Mouse (Mus musculus): Measurements from ENCODE around the gene Lrrc8a.

The Lrrc8a gene

DNA sequence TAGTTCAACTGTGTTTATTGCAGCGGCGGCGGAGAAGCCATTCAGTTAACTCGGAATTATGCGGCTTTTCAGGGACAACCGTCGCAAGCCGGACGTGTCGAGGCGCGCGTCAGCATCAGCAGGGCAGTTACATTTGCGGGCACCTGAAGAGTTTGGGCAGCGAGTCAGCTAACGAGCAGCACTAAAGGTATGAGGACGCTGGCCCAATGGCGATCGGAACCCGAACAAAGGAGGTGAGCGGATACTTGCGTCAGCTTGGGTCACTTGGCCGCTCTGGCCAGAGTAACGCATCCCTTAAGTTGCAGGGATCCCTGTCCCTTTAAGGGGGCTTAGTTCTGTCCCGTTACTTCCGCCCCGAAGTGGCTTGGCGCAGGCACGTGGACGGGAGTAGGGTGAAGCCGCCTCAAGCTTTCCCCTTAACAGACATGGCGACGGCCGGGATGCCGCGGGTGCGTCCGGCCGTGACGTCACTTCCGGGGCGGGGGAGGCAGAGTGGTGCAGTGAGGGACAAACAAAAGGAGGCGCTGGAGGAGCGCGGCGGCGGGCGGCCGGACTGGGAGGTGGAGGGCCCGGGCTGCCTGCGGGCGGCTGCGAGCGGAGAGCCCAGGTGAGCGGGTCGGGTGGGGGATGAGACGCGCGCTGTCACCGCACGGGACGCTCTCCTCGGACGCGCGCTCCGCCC lies at the start of gene Lrrc8a:
Gene Lrrc8a (plus strand): TSS at position 517 of the 682 bp plus-strand sequence.
- peak; percentile 99 for DNase-seq (ENCODE audit: low read depth)

DNA sequence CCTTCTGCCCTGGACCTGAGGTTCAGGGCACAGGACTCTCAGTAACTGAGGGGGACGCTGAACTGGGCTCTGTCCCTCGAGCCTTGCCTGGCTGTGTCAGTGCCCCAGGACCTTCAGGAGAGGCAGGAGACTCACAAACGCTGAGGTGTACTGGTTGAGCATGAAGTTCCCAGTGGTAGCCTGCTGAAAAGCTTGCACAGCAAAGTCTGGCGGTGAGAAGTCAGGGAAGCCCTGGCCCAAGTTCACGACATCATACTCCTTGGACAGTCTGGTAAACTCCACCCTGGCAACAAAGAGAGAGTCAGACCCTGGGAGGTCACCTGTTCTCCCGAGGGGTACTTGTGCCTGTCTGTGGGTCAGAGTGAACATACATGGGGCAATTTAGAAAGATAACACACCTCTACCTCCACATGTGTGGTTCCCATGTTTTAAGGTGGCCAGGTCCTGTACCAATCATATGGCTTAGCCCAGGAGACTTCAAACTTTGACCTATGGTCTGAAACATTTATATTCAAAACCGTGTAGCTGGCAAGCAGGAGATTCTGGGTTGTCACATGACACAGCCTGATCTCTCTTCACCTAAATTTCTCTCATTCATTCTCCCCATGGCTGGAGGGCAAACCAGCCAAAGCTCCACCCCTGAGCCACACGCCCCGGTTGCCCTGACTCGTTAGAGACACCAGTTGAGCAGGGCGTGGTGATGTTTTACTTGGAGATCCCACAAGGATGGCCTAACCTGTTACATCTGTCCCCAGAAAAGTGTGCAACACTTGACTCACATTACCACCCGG lies 45.5 kb upstream of the Lrrc8a start:
- no peak for DNase-seq (ENCODE audit: low read depth)

DNA sequence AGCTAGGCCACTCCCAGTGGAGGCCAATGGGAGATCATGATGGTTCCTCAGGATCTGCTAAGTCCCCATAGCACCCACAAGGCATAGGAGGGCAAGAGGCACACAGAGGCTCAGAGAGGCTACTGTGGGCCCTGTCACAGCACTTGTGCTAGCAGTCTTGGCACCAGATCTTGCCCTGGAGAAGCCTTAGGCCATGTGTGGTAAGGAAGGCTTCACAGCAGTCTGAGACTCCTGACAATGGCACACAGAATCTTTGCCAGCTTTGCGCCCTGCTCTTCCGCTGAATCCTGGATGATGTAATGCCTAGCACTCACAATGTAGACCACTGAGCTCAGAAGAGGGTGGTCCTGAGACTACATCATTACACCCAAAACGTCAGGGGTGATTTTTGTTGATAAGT lies 42.9 kb upstream of the Lrrc8a start:
- DNase-seq (ENCODE audit: low read depth): no peak

DNA sequence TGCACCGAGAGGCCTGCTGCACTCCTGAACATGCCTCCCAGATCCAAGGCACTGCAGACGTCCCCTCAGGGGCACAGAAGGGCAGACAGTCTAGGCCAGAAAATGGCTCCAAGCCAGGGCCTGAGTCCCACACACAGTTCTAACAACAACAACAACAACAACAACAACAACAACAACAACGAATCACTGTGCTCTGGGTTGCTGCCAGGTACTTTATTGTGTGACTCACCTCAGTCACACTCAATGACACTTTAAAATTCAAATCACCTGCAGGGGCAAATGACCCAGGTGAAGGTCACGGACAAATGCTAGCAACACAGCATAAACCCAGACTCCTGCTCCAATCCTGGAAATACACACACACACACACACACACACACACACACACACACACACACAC lies 39.5 kb upstream of the Lrrc8a start:
- DNase-seq (ENCODE audit: low read depth): no peak

DNA sequence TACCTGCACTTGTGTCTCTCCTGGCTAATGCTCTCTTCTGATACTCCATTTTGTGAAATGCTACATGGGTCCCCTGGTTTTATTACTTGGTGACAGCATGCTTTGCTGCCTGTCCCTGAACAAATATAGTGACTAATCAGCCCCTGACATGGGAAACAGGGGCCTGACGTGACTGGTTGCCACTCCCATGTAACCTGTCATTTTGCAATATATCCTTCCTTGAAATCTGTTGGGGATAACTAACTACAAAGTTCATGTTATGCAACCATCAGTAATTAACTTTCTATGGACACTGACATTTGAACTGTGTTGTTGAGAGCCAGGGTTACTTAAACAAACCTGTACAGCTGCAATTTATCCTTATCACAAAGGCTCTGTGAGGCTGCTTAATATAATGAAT lies 37.5 kb upstream of the Lrrc8a start:
- DNase-seq (ENCODE audit: low read depth): no peak

DNA sequence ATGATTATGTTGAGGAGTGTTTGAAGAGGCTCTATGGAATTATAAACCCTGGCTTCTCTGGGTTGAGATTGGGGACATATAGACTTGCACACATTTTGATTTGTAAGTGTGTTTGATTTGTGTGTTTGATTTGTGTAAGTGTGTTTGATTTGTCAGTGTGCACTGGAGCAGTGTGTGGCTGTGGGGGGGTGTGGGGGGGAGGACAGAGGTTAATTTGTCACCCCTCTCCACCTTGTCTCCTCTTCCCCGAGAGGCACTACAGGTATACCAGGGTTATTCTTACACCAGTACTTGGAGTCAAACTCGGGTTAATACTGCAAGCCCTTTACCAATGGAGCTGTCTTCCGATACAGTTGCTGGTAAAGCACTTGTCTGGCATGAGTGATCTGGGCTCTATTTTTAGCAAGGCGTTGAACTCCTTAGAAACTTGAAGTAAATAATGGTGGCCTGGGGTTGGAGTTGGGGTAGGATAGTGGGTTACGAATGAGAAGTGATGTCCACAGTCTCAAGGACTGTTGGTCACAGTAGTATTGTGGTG lies 37.1 kb upstream of the Lrrc8a start:
- no peak for DNase-seq (ENCODE audit: low read depth)

DNA sequence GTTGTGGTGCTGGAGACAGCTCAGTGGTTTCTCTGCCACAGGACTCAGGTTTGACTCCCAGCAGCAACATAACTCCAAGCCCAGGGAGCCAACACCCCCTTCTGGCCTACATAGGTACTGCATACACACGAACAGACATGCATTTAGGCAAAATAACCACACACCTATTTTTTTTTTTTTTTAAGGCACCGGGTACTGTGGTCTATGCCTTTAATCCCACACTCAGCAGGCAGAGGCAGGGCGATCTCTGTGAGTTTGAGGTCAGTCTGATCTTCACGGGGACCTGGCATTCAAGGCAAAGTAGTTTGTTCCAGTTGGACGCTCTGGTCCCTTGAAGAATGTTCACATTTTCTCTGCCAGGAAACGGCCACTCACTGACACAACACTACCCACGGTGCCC lies 34.1 kb upstream of the Lrrc8a start:
- DNase-seq (ENCODE audit: low read depth): peak; percentile 84

DNA sequence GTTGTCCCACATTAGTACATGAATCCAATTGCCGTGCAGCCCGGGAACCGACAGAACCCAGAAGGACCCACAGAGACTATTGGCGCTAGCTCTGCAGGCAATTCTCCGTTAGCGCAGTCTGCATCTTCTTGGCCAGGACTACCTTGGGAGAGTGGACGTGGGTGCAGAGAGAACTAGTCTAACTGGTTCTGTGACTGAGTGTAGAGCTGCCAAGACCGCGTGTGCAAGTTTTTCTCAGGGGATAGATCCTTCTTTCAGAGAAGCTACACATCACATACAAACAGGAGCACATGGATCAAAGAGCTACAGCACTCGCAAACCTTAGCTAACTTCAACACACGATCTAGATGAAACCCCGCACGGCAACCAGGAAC lies 32.3 kb upstream of the Lrrc8a start:
- no peak for DNase-seq (ENCODE audit: low read depth)

DNA sequence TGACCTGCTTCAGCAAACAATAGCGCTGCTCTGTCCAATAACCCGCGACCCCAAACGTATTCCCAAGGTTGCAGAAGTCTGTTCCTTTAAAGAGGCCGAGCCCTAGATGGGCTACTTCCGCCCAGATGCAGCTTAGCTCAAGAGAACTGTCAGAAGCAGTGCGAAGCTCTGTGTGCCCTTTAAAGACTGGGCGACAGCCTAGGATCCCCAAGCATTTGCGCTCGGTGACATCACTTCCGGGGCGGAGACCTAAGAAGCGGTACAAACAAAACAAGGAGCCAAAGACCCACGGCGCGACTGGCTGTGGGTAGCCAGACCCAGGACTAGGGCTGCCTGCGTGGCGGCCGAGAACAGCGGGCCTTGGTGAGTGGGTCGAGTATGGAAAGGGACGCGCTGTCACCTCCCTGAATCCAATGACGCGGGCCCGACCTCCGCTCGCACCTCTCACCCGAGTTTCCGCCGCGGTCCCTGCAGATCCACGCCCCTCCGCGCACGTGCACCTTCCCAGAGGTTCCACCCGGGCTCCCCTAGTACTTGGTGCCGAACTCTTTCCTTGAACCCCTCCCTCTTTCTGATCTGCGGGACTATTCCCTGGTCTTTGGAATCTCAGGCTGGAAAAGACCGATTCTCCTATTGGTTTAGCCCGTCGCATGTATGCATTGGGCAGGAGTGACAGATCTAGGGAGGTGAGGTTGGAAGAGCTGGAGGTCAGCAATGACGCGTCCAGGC lies 31.7 kb upstream of the Lrrc8a start, which contains the start of gene Kyat1:
Gene Kyat1 (minus strand): TSS at position 219 of the 729 bp plus-strand sequence.
- DNase-seq (ENCODE audit: low read depth): peak; percentile 98

DNA sequence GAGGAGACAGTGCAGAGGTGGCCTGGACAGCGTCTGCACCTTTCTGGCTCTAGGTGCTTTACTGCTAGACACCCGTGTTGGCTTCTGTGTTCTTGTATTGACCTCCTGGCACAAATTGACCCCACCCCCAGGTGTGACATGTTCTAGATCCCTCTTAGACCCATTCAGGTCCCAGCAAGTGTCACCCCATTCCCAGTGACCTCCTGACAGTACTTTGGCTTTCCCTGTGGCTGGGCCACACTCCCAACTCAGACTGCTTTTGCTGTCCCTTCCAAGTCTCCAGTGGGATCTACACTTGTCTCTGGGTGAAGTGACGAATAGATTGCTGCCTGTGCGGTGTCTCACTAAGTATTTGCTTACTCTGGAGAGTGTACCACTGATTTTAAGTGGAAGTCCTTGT lies 30.1 kb upstream of the Lrrc8a start:
- no peak for DNase-seq (ENCODE audit: low read depth)

DNA sequence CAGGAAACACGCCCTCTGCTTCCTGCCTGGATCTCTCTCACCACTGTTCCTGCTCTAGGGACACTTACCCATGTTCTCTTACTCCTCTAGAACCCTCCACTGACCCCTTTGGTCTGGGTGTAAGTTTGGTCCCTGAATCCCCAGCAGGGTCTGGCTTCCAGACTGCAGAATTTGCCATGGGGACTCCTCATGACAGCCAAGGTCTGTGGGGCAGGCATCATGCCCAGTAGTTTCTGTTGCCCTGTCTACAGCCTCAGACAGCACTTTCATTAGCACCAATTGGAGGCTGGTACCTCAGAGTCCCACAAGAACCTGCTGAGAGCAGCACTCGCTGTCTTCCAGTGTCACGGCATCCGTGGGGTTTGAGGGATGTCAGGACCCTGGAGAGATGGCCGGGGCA lies 29.6 kb upstream of the Lrrc8a start:
- DNase-seq (ENCODE audit: low read depth): no peak

DNA sequence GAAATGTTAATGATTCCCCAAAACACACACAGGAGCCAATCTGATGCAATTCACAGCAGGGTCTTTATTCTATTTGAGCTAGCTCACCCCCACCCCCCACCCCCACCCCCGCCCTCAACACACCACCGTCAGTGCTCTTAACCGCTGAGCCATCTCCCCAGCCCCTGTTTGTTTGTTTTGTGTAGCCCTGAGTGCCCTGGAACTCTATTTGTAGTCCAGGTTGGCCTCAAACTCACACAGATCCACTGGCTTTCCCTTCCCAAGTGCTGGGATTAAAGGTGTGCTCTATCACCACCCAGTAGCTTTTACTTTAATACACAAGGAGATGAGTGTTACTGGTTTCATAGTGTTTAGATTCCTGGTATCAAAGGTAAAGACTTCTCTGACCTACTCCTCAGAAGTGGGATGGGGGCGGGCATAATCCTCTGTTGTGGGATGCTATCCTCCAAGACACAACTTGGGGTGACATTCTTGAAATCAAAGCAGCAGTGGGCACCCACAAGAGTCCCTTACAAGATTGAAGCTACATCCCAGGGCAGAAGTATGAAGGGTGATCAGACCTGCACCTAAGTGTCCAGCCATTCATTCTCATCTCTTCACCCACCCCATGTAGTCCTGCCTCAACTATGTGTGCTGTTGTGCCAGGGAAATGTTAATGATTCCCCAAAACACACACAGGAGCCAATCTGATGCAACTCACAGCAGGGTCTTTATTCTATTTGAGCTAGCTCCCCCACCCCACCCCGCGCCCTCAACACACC lies 25.9 kb upstream of the Lrrc8a start:
- DNase-seq (ENCODE audit: low read depth): no peak

DNA sequence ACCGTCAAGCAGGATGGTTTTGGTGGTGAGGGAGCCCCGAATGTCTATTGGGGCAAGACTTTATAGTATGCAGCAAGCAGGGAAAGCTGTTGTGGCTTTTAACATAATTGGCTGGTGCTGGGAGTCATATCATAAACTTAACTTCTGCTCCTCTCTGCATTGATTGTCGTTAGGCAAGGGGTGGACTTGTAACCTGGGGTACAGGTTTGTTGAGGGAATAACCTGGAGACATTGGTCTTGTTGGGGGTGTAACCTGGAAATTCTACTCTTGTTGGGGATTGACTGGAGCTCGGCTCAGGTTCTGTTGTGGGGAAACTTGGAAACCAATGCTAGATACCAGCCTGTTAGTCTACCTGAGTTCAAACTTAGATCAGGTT lies 25.4 kb upstream of the Lrrc8a start:
- DNase-seq (ENCODE audit: low read depth): no peak

DNA sequence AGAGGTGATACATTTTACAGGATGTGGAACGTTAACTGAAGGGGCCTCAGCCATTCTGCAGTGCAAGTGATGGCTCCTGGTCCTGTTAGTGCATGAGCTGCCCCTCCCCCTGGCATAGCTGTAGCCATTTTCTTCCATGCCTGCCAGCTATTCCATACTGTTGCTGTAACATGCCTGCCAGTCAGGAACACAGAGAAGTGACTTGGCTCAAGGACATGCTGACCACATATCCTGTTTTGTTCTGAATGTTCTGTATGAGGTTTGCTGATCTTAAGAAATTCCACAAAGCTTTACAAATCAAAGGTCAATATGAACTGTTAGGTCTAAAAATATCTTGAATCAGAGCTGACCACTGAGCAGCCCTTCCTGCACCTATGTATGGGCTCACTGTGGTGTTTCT lies 24.6 kb upstream of the Lrrc8a start:
- DNase-seq (ENCODE audit: low read depth): no peak

DNA sequence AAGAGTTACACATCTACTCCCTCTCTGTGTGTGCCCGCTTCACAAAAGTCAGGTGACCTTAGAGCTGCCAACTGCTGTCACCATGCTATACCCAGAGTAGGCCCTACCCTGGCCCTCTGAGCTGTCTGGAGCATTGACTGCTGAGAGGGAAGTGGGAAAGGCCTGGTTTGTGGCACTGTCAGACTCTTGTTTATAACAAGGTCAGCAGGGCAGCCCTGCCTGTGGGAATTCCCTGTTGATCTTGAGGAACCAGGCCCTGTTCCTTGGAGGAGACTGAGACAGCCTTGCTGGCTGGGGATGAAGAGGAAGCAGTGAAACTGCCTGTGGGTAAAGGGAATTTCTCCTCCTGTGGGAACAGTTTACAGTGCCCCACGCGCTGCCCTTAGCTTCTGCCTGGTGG lies 22.8 kb upstream of the Lrrc8a start:
- DNase-seq (ENCODE audit: low read depth): no peak

DNA sequence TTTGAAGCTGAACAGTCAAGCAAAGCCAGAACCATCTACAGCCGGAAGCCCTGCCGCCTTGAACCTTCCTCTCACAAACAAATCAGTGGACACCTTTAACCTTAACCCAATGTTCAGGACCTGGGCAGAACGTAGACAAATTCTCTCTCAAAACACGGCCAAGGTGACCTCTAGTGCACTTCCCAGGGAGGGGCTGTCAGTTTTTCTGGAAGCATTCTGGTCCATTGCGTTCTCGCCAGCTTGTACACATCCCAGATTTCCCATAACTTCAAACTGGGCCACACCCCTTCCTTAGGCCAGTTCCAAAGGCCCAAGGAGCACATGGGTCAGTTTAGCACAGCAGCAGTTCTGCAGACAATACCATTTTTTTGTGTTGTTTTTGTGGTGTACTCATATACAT lies 22.0 kb upstream of the Lrrc8a start:
- DNase-seq (ENCODE audit: low read depth): no peak

DNA sequence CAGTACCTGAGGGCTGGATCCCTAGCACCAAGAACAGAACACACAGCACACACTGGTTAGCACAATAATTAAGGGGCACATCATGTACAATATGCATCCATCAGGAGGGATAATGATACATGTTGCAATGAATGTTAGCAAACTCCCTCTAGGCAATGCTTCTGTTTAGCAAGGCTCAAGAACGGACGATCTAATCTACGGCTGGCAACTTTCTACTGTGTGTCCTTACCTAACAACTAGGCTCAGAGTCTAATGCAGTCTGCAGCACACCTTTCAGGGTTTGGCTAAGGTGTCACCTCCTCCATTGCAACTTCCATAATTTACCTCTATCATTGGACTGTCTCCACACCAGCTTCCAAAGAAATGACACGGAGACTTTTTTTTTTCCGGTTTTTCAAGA lies 21.2 kb upstream of the Lrrc8a start:
- no peak for DNase-seq (ENCODE audit: low read depth)

DNA sequence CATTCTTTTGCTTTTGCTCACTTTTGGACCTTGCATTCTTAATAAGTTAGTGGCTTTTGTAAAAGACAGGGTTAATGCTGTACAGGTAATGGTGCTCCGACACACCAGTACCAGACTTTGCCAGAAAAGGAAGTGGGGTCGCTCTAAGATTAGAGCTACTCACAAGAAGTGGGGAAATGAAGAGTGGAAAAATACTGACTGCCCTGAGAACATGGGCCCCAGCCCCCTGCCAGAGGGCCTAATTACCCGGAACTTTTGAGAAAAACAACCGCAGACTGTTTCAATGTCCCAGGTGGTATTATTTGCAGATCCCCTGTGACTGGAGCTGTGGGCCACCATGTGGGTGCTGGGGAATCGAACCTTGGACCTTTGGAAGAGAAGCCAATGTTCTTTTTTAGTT lies 1.9 kb upstream of the Lrrc8a start:
- peak; percentile 60 for DNase-seq (ENCODE audit: low read depth)

DNA sequence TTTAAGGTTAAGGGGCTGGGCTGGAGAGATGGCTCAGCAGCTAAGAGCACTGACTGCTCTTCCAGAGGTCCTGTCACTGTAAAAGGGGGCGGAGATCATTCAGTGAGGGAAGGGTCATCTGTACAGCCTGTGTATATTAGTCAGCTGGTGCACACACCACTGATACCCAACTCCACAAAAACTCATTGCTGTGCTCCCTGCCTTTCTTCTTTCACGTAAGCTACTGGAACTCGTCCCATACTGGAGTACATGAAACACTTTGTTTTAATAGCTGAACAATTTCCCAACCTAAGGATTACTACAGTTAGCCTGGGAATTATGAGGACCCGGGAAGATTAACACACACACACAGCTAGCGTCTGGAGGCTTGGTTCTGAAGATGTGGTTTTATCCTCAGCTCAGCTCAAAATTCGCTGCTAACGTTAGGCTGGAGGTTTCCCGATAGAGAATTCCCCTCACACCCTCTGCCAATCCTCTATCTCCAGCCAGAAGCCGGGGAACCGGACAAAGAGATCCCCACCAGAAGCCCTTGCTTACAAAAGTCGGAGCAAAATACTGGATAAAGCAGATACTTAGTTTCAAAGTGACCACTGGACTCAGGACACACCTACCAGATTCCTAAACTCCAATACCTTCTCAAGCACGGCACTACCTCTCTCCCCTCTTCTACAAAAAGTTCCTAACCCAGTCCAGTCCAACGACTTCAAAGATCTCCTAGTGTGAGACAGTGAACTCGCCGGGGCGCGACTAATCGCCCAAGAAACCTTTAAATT lies 903 bp upstream of the Lrrc8a start:
- DNase-seq (ENCODE audit: low read depth): no peak

DNA sequence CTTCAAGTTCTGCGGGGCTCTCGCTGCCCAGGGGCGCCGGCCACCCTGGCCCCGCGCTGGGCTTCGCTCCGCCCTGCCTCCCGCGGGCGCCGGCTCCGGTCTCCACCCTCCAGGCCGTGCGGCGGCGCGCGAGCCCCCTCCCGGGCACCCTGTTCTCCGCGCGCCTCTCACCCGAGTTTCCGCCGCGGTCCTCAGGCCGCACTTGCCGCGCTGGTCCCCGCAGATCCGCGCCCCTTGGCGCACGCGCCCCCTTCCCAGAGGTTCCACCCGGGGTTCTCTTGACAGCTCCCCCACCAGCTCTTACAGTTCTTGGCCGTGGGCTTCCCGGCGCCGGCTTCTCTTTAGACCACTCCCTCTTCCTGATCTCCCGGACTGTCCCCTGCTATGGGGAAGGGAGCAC lies 366 bp downstream of the Lrrc8a start:
- no peak for DNase-seq (ENCODE audit: low read depth)

DNA sequence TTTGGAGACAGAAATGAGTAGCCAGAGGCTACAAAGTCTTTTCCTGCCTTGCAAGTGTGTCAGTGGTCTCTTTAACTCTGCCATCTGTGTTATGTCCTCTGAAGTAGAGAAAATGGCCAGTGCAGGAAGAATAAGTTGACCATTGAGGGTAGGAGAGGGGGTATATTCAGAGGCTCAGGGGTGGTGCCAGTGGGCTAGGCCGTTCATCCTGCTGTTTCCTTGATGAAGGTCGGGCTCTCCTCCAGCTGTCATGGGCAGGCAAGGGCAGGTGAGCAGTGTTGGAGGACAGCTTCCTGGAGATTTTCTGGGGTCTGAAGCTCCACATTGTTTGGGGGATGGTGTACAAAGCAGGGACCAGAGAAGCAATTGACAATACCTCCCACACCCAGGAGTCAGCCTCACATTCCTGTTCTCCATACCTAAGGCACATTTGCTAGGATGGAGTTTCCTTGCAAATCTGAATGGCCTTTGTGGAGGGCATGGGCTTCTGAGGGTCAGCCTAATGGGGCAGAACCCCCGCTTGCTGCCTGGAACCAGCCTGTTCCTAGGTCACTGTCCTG lies 1.5 kb downstream of the Lrrc8a start:
- no peak for DNase-seq (ENCODE audit: low read depth)

Measured in induced T-regulatory cell, adult 2 months (primary cell).